ENCODE assay signal across 13 mouse cellular contexts in genomic region chr1:158960549-158960948, GRCm38 (mm10). TPM values are rescaled to one million over a fixed set of nuclear protein-coding genes. Genes with fewer than 3 reads are reported as not detected.
DNase-seq lines count a peak whose midpoint lies in the region; ATAC-seq and TF ChIP-seq lines count a peak whose summit lies in the region.
"Had no signal": no experiment of that assay in that cellular context is flagged by ENCODE, and none has a peak within 500 bp of the region (broad histone marks: within the 10 kb centered on the region; RNA-seq: fewer than 3 reads in every experiment).

No protein-coding gene starts in this region.

- no peak for ATAC-seq in heart, postnatal 0 days (ENCODE audit: insufficient read depth, low read depth)
- ATAC-seq in embryonic facial prominence, embryonic 13.5 days (ENCODE audit: insufficient number of reproducible peaks, insufficient read depth, low FRiP score, low TSS enrichment, low read depth) = peak; percentile 48; the same call in 1 of the 2 replicates
- ATAC-seq in hindbrain, embryonic 13.5 days (ENCODE audit: low FRiP score) = peak; percentile 75
- ATAC-seq in midbrain, postnatal 0 days (ENCODE audit: low FRiP score) = no peak
- ATAC-seq in cerebellum, adult (ENCODE audit: insufficient number of reproducible peaks, low FRiP score, low TSS enrichment) = no peak
- ATAC-seq: activated CD4-positive, CD25-positive, alpha-beta regulatory T cell, adult 4 months had no signal

- H3K9ac ChIP-seq in heart, postnatal 0 days (replicated peaks; ENCODE audit: low read depth, low read length) = no peak overlapping the region
- H3K9ac ChIP-seq in embryonic facial prominence, embryonic 13.5 days = peak overlapping the region; percentile 49; the same call in 1 of the 2 replicates
- H3K9ac ChIP-seq in hindbrain, embryonic 13.5 days = no peak overlapping the region
- H3K9ac ChIP-seq in midbrain, postnatal 0 days (replicated peaks; ENCODE audit: low read length, poor library complexity, severe bottlenecking) = 0 out of 2 replicates have a peak overlapping the region, but pooled peaks have one; percentile 19

- no peaks in the 10 kb centered on the region for H3K9me3 ChIP-seq in heart, postnatal 0 days (replicated peaks; ENCODE audit: control insufficient read depth, low read length)
- no peaks in the 10 kb centered on the region for H3K9me3 ChIP-seq in embryonic facial prominence, embryonic 13.5 days
- H3K9me3 ChIP-seq in hindbrain, embryonic 13.5 days = no peaks in the 10 kb centered on the region
- H3K9me3 ChIP-seq in midbrain, postnatal 0 days (ENCODE audit: low read length) = no peaks in the 10 kb centered on the region

- 0 out of 2 replicates have a peak overlapping the region, but pooled peaks have one; percentile 25 for H3K4me2 ChIP-seq in heart, postnatal 0 days (ENCODE audit: low read depth, low read length)
- H3K4me2 ChIP-seq in embryonic facial prominence, embryonic 13.5 days = peak overlapping the region; percentile 56
- H3K4me2 ChIP-seq in hindbrain, embryonic 13.5 days = peak overlapping the region; percentile 38
- H3K4me2 ChIP-seq in midbrain, postnatal 0 days (ENCODE audit: low read depth, low read length, poor library complexity, severe bottlenecking) = peak overlapping the region; percentile 33

- H3K4me1 ChIP-seq in heart, postnatal 0 days (ENCODE audit: control insufficient read depth, insufficient read depth) = no peaks in the 10 kb centered on the region; the same call in 1 of the 2 replicates
- H3K4me1 ChIP-seq in embryonic facial prominence, embryonic 13.5 days = peaks cover 32% of the 10 kb centered on the region
- H3K4me1 ChIP-seq in hindbrain, embryonic 13.5 days (replicated peaks) = peaks cover 16% of the 10 kb centered on the region
- no peaks in the 10 kb centered on the region for H3K4me1 ChIP-seq in midbrain, postnatal 0 days (ENCODE audit: insufficient read depth, low read length)

- WGBS in heart, postnatal 0 days = 23% methylated on average over 8 of the region's 8 CpGs
- WGBS in embryonic facial prominence, embryonic 13.5 days = 15% methylated on average over 8 of the region's 8 CpGs
- 16% methylated on average over 8 of the region's 8 CpGs for WGBS in hindbrain, embryonic 13.5 days
- 16% methylated on average over 8 of the region's 8 CpGs for WGBS in midbrain, postnatal 0 days

- no peak for TF ChIP-seq CTCF in heart, postnatal 0 days (IDR thresholded peaks at IDR 0.05; ENCODE audit: low read depth)
- TF ChIP-seq CTCF in midbrain, postnatal 0 days (IDR thresholded peaks at IDR 0.05) = no peak

- no peak overlapping the region for H3K27ac ChIP-seq in heart, postnatal 0 days (ENCODE audit: low read depth)
- peak overlapping the region; percentile 71 for H3K27ac ChIP-seq in embryonic facial prominence, embryonic 13.5 days
- no peak overlapping the region for H3K27ac ChIP-seq in hindbrain, embryonic 13.5 days
- no peak overlapping the region for H3K27ac ChIP-seq in midbrain, postnatal 0 days (ENCODE audit: low read depth, low read length)

- H3K27me3 ChIP-seq in heart, postnatal 0 days (ENCODE audit: control insufficient read depth, insufficient read depth, low read length) = no peaks in the 10 kb centered on the region
- no peaks in the 10 kb centered on the region; the same call in 1 of the 2 replicates for H3K27me3 ChIP-seq in embryonic facial prominence, embryonic 13.5 days
- 0 out of 2 replicates have a peak, but pooled peaks cover 2% of the 10 kb centered on the region for H3K27me3 ChIP-seq in hindbrain, embryonic 13.5 days
- H3K27me3 ChIP-seq in midbrain, postnatal 0 days (ENCODE audit: insufficient read depth, low read length) = no peaks in the 10 kb centered on the region
- H3K27me3 ChIP-seq: CH12.LX had no signal

- intact Hi-C loops in heart, postnatal 36 days (cut with DNase I) = no loop called here

- H3K4me3 ChIP-seq in heart, postnatal 0 days (ENCODE audit: low read depth, low read length) = no peak overlapping the region
- peak overlapping the region; percentile 26 for H3K4me3 ChIP-seq in embryonic facial prominence, embryonic 13.5 days
- peak overlapping the region; percentile 11; the same call in 1 of the 2 replicates for H3K4me3 ChIP-seq in hindbrain, embryonic 13.5 days
- H3K4me3 ChIP-seq in midbrain, postnatal 0 days (ENCODE audit: low read depth, low read length) = no peak overlapping the region

- no peaks in the 10 kb centered on the region for H3K36me3 ChIP-seq in heart, postnatal 0 days (replicated peaks; ENCODE audit: control insufficient read depth, insufficient read depth, low read length)
- H3K36me3 ChIP-seq in embryonic facial prominence, embryonic 13.5 days = no peaks in the 10 kb centered on the region
- H3K36me3 ChIP-seq in hindbrain, embryonic 13.5 days = no peaks in the 10 kb centered on the region
- no peaks in the 10 kb centered on the region for H3K36me3 ChIP-seq in midbrain, postnatal 0 days (ENCODE audit: insufficient read depth, low read length)

- TF ChIP-seq EP300 in heart, postnatal 0 days (IDR thresholded peaks at IDR 0.05; ENCODE audit: low read depth) = no peak

- no peak for DNase-seq in heart, postnatal 0 days (ENCODE audit: low spot score)
- no peak for DNase-seq in heart, postnatal 36 days
- DNase-seq in midbrain, postnatal 0 days (ENCODE audit: low spot score) = no peak
- no peak for DNase-seq in natural killer cell, adult 2 months (ENCODE audit: low spot score in 2 of 2)
- no peak for DNase-seq in liver
- DNase-seq: cerebellum, adult 8-10 months; kidney, postnatal 25 days; lung, adult 18-20 months had no signal

RNA-seq across cellular contexts. Expression of gene Pappa2, which starts 19.7 kb away (rescaled TPM):
- total RNA-seq in heart, postnatal 0 days (2014; rRNA removed; ENCODE audit: low replicate concordance) = 0.08 and 1.5 TPM in 2 replicates
- 0.10 and 0.16 TPM in 2 replicates for polyA plus RNA-seq in heart, postnatal 0 days (2015; fragmentation: Nextera tagmentation; extraction: Ambion mirVana)
- under 1 TPM; 0.11 to 0.14 TPM for total RNA-seq in heart, postnatal 36 days (2021)
- 3.9 and 5.0 TPM in 2 replicates for polyA plus RNA-seq in embryonic facial prominence, embryonic 13.5 days (2015; fragmentation: Nextera tagmentation; extraction: Ambion mirVana)
- 0.66 and 1.0 TPM in 2 replicates for polyA plus RNA-seq in hindbrain, embryonic 13.5 days (2015; fragmentation: Nextera tagmentation; extraction: Ambion mirVana)
- total RNA-seq in midbrain, postnatal 0 days (2014; rRNA removed) = 2.3 and 4.0 TPM in 2 replicates
- polyA plus RNA-seq in midbrain, postnatal 0 days (2015; fragmentation: Nextera tagmentation; extraction: Ambion mirVana) = 0.09 and 0.20 TPM in 2 replicates

Comparison
In these comparisons a context has a peak if more than half of its experiments do, and no peak if none do; other contexts are left out.
1. ATAC-seq: peak in embryonic facial prominence, embryonic 13.5 days (single experiment) and hindbrain, embryonic 13.5 days (single experiment); none in heart, postnatal 0 days (single experiment), midbrain, postnatal 0 days (single experiment) and cerebellum, adult (single experiment).
2. H3K4me3 ChIP-seq: peak in embryonic facial prominence, embryonic 13.5 days (single experiment) and hindbrain, embryonic 13.5 days (single experiment); none in heart, postnatal 0 days (single experiment) and midbrain, postnatal 0 days (single experiment).
3. H3K9ac ChIP-seq: peak in embryonic facial prominence, embryonic 13.5 days (single experiment) and midbrain, postnatal 0 days (single experiment); none in heart, postnatal 0 days (single experiment) and hindbrain, embryonic 13.5 days (single experiment).
4. Peak in every context shown above with its lines, with median percentiles within 50 percentile points of each other: H3K4me2 ChIP-seq.